Mouse (Mus musculus): ENCODE measurements at regions not wholly inside any gene's neighbourhood (a gene's known extent, or its start where the extent isn't known, plus 50 kb on each side); places are given as distances from the start of the nearest gene placed in this dataset.

- Histone ChIP-seq H3K36me3 (ENCODE audit: control insufficient read depth in 1 of 2, insufficient read depth in 2 of 2, low read length in 2 of 2) (no peaks in the 10 kb centered on the region), H3K79me2 (ENCODE audit: control insufficient read depth, insufficient read depth, low read length, poor library complexity) (no peaks in the 10 kb centered on the region), H3K27me3 (ENCODE audit: control insufficient read depth in 1 of 2, insufficient read depth in 2 of 2, low read length in 2 of 2) (no peaks in the 10 kb centered on the region), H3K9ac (ENCODE audit: control insufficient read depth, low read depth, low read length, poor library complexity, severe bottlenecking) (no peak overlapping the region), H3K4me3 (ENCODE audit: control insufficient read depth in 1 of 2, insufficient read depth in 1 of 2, low read depth in 2 of 2, low read length in 2 of 2) (no peak overlapping the region), H3K4me1 (ENCODE audit: control insufficient read depth in 1 of 2, insufficient read depth in 2 of 2, low read length in 2 of 2) (no peaks in the 10 kb centered on the region), H3K27ac (ENCODE audit: control insufficient read depth, low read depth, low read length) (no peak overlapping the region), H3K9me3 (replicated peaks; ENCODE audit: insufficient read depth, low read length) (no peaks in the 10 kb centered on the region)
- no peak for DNase-seq (ENCODE audit: low read depth, low spot score)
- TF ChIP-seq MYB (IDR thresholded peaks at IDR 0.05; ENCODE audit: low read depth, low read length) (no peak), ZMIZ1 (IDR thresholded peaks at IDR 0.05; ENCODE audit: low read depth, low read length) (no peak), MXI1 (IDR thresholded peaks at IDR 0.05; ENCODE audit: low read depth, low read length) (no peak), CHD2 (IDR thresholded peaks at IDR 0.05; ENCODE audit: low read length) (no peak), ETS1 (IDR thresholded peaks at IDR 0.05; ENCODE audit: low read depth, low read length) (no peak), MEF2A (IDR thresholded peaks at IDR 0.05; ENCODE audit: extremely low read depth, insufficient replicate concordance, low read depth, low read length, poor library complexity, severe bottlenecking) (no peak), CHD1 (IDR thresholded peaks at IDR 0.05; ENCODE audit: low read depth, low read length) (no peak), SMC3 (IDR thresholded peaks at IDR 0.05; ENCODE audit: low read depth, low read length) (no peak), HCFC1 (IDR thresholded peaks at IDR 0.05; ENCODE audit: low read depth, low read length) (no peak), GATA1 (IDR thresholded peaks at IDR 0.05; ENCODE audit: low read depth, low read length) (no peak), POLR2AphosphoS2 (IDR thresholded peaks at IDR 0.05; ENCODE audit: low read length) (no peak), BHLHE40 (IDR thresholded peaks at IDR 0.05; ENCODE audit: borderline replicate concordance, low read depth, low read length) (no peak)
These were observed 80.5 kb upstream of the Zwint start for GRCm38 (mm10) chr10:72573991-72574652.

- no peak for DNase-seq (ENCODE audit: low read depth, low spot score)
- no peaks in the 10 kb centered on the region for H3K79me2 ChIP-seq (ENCODE audit: control insufficient read depth, insufficient read depth, low read length, poor library complexity)
- no peak overlapping the region for H3K4me3 ChIP-seq (ENCODE audit: control insufficient read depth in 1 of 2, insufficient read depth in 1 of 2, low read depth in 2 of 2, low read length in 2 of 2)
- H3K36me3 ChIP-seq (ENCODE audit: control insufficient read depth in 1 of 2, insufficient read depth in 2 of 2, low read length in 2 of 2), result no peaks in the 10 kb centered on the region
- no peaks in the 10 kb centered on the region for H3K27me3 ChIP-seq (ENCODE audit: control insufficient read depth in 1 of 2, insufficient read depth in 2 of 2, low read length in 2 of 2)
- no peaks in the 10 kb centered on the region for H3K4me1 ChIP-seq (ENCODE audit: control insufficient read depth in 1 of 2, insufficient read depth in 2 of 2, low read length in 2 of 2)
- no peaks in the 10 kb centered on the region for H3K9me3 ChIP-seq (replicated peaks; ENCODE audit: insufficient read depth, low read length)
- TF ChIP-seq MAZ (IDR thresholded peaks at IDR 0.05; ENCODE audit: low read depth, low read length) (no peak), JUND (IDR thresholded peaks at IDR 0.05; ENCODE audit: low read depth, low read length) (no peak), MXI1 (IDR thresholded peaks at IDR 0.05; ENCODE audit: low read depth, low read length) (no peak), MYB (IDR thresholded peaks at IDR 0.05; ENCODE audit: low read depth, low read length) (no peak), ETS1 (IDR thresholded peaks at IDR 0.05; ENCODE audit: low read depth, low read length) (no peak)
- no peak overlapping the region for H3K27ac ChIP-seq (ENCODE audit: control insufficient read depth, low read depth, low read length)
- H3K9ac ChIP-seq (ENCODE audit: control insufficient read depth, low read depth, low read length, poor library complexity, severe bottlenecking), result no peak overlapping the region
These were observed 76.9 kb upstream of the Zwint start for GRCm38 (mm10) chr10:72577713-72578112.

- no peak for TF ChIP-seq RAD21 (IDR thresholded peaks at IDR 0.05; ENCODE audit: low read depth, low read length)
- no peaks in the 10 kb centered on the region for H3K36me3 ChIP-seq (ENCODE audit: control insufficient read depth in 1 of 2, insufficient read depth in 2 of 2, low read length in 2 of 2)
- no peaks in the 10 kb centered on the region for H3K4me1 ChIP-seq (ENCODE audit: control insufficient read depth in 1 of 2, insufficient read depth in 2 of 2, low read length in 2 of 2)
- no peaks in the 10 kb centered on the region for H3K9me3 ChIP-seq (replicated peaks; ENCODE audit: insufficient read depth, low read length)
- H3K4me3 ChIP-seq (ENCODE audit: control insufficient read depth in 1 of 2, insufficient read depth in 1 of 2, low read depth in 2 of 2, low read length in 2 of 2), result no peak overlapping the region
- H3K9ac ChIP-seq (ENCODE audit: control insufficient read depth, low read depth, low read length, poor library complexity, severe bottlenecking), result no peak overlapping the region
- no peak for DNase-seq (ENCODE audit: low read depth, low spot score)
- no peak overlapping the region for H3K27ac ChIP-seq (ENCODE audit: control insufficient read depth, low read depth, low read length)
- no peaks in the 10 kb centered on the region for H3K27me3 ChIP-seq (ENCODE audit: control insufficient read depth in 1 of 2, insufficient read depth in 2 of 2, low read length in 2 of 2)
- no peaks in the 10 kb centered on the region for H3K79me2 ChIP-seq (ENCODE audit: control insufficient read depth, insufficient read depth, low read length, poor library complexity)
These were observed 76.1 kb upstream of the Zwint start for GRCm38 (mm10) chr10:72578501-72578900.

All from MEL (cell line).